Mouse (Mus musculus) E14TG2a.4 (cell line): ENCODE measurements around the gene Fam171a2.

Source experiments
- CTCF ChIP-seq: conservative IDR thresholded peaks from 2 replicates; pipeline ENCODE4 v1.5.1; 2014; ENCODE audit warnings: low read length
- NANOG ChIP-seq: IDR thresholded peaks from 2 replicates; pipeline ENCODE4 v1.6.1; 2014; ENCODE audit warnings: borderline replicate concordance, low read length, mixed read lengths
- POU5F1 ChIP-seq: IDR thresholded peaks from 2 replicates; pipeline ENCODE4 v1.6.1; 2014; ENCODE audit warnings: low read length, borderline replicate concordance

GRCm38 (mm10) chr11:102496206-102496605 is 48.7 kb upstream of the Fam171a2 start:
- TF ChIP-seq NANOG (no peak), CTCF (no peak), POU5F1 (no peak)
